Mouse (Mus musculus): Measurements from ENCODE around the gene Bpifb3.

GRCm38 (mm10) chr2:153963334-153963733, 45.3 kb downstream of the Bpifb3 start:
- TF ChIP-seq CTCF (IDR thresholded peaks at IDR 0.05; ENCODE audit: low read depth) (no peak), EP300 (optimal IDR thresholded peaks at IDR 0.05) (no peak)
